Mouse (Mus musculus) CH12.LX (cell line): ENCODE measurements at regions not wholly inside any gene's neighbourhood (a gene's known extent, or its start where the extent isn't known, plus 50 kb on each side); places are given as distances from the start of the nearest gene placed in this dataset.

ENCODE experiments used
- DNase-seq: peaks from one replicate; pipeline ENCODE4 v3.0.0-alpha.2; 2013; ENCODE audit errors: extremely low read depth
- H3K27ac ChIP-seq: 2 replicates; pipeline ENCODE4 v1.5.1; 2012; ENCODE audit warnings: low read depth, mild to moderate bottlenecking, control low read depth, moderate library complexity; ENCODE audit not compliant: insufficient read depth
- H3K27me3 ChIP-seq: replicated peaks from 2 replicates; pipeline ENCODE3; 2012; ENCODE audit warnings: inconsistent platforms
- H3K36me3 ChIP-seq, 2 experiments: replicated peaks in 1 of 2; 2 replicates each; pipeline versions ENCODE3 to v1.6.1; 2012; ENCODE audit warnings: inconsistent platforms in 1 of 2, low read length in 1 of 2, mild to moderate bottlenecking in 1 of 2, mixed read lengths in 1 of 2, moderate library complexity in 1 of 2; ENCODE audit not compliant: control insufficient read depth in 1 of 2, insufficient read depth in 1 of 2
- H3K4me1 ChIP-seq, 2 experiments: 2 replicates each; pipeline ENCODE4 v1.6.1; 2012; ENCODE audit warnings: inconsistent platforms in 1 of 2, moderate library complexity in 1 of 2; ENCODE audit not compliant: insufficient read depth in 2 of 2, control insufficient read depth in 1 of 2
- H3K4me2 ChIP-seq: 2 replicates; pipeline ENCODE4 v1.6.1; 2012; ENCODE audit warnings: low read depth, mild to moderate bottlenecking, control low read depth; ENCODE audit not compliant: poor library complexity, insufficient read depth, severe bottlenecking
- H3K4me3 ChIP-seq, 3 experiments: fragments of 150-350 bp in 1 of 3; sonication (generic) in 1 of 3; replicated peaks in 1 of 3; 2 replicates each; pipeline versions ENCODE3 to v1.5.1; 2011 to 2012; ENCODE audit warnings: low read depth in 2 of 3, low read length in 2 of 3, mild to moderate bottlenecking in 2 of 3, moderate library complexity in 2 of 3, control low read depth in 1 of 3, improper control_type of control experiment in 1 of 3, inconsistent platforms in 1 of 3, mixed read lengths in 1 of 3; ENCODE audit not compliant: poor library complexity in 1 of 3
- H3K79me2 ChIP-seq: replicated peaks from 2 replicates; pipeline ENCODE4 v1.6.1; 2012; ENCODE audit warnings: mild to moderate bottlenecking, moderate library complexity; ENCODE audit not compliant: control insufficient read depth, poor library complexity, insufficient read depth, severe bottlenecking; ENCODE audit errors: extremely low read depth
- H3K9ac ChIP-seq: 2 replicates; pipeline ENCODE4 v1.6.1; 2012; ENCODE audit warnings: low read depth, mild to moderate bottlenecking, control low read depth, moderate library complexity; ENCODE audit not compliant: insufficient read depth
- H3K9me3 ChIP-seq: replicated peaks from 2 replicates; pipeline ENCODE3; 2012; ENCODE audit warnings: low read length, inconsistent platforms, mixed read lengths
- CHD1 ChIP-seq: IDR thresholded peaks from 2 replicates; pipeline ENCODE4 v1.6.1; 2012; ENCODE audit warnings: low read depth, low read length, improper control_type of control experiment, inconsistent platforms
- CHD2 ChIP-seq: IDR thresholded peaks from 2 replicates; pipeline ENCODE4 v1.6.1; 2011; ENCODE audit warnings: low read length, improper control_type of control experiment
- CTCF ChIP-seq, 2 experiments: IDR thresholded peaks in 1 of 2; conservative IDR thresholded peaks in 1 of 2; 2 replicates each; pipeline ENCODE4 v1.5.1; 2011 to 2012; ENCODE audit warnings: low read depth in 2 of 2, low read length in 2 of 2, improper control_type of control experiment in 1 of 2, inconsistent platforms in 1 of 2, mild to moderate bottlenecking in 1 of 2, moderate library complexity in 1 of 2
- ELF1 ChIP-seq: IDR thresholded peaks from 2 replicates; pipeline ENCODE4 v1.6.1; 2014; ENCODE audit warnings: low read depth, mild to moderate bottlenecking, inconsistent platforms, low read length, improper control_type of control experiment
- EP300 ChIP-seq: IDR thresholded peaks from 2 replicates; pipeline ENCODE4 v1.6.1; 2011; ENCODE audit warnings: low read length, improper control_type of control experiment
- GABPA ChIP-seq: IDR thresholded peaks from 2 replicates; pipeline ENCODE4 v1.6.1; 2012; ENCODE audit warnings: low read depth, low read length, improper control_type of control experiment, inconsistent platforms; ENCODE audit not compliant: insufficient replicate concordance
- MAFK ChIP-seq: IDR thresholded peaks from 2 replicates; pipeline ENCODE4 v1.6.1; 2011; ENCODE audit warnings: low read length, improper control_type of control experiment; ENCODE audit not compliant: insufficient replicate concordance
- MAX ChIP-seq: IDR thresholded peaks from 2 replicates; pipeline ENCODE4 v1.6.1; 2011; ENCODE audit warnings: low read length, improper control_type of control experiment
- MEF2A ChIP-seq: IDR thresholded peaks from 2 replicates; pipeline ENCODE4 v1.6.1; 2014; ENCODE audit warnings: low read depth, mild to moderate bottlenecking, inconsistent platforms, low read length, improper control_type of control experiment, borderline replicate concordance
- MXI1 ChIP-seq: IDR thresholded peaks from 2 replicates; pipeline ENCODE4 v1.6.1; 2011; ENCODE audit warnings: mild to moderate bottlenecking, low read depth, low read length, improper control_type of control experiment
- MYC ChIP-seq: IDR thresholded peaks from 2 replicates; pipeline ENCODE4 v1.6.1; 2011; ENCODE audit warnings: low read depth, mild to moderate bottlenecking, improper control_type of control experiment, low read length
- NELFE ChIP-seq: IDR thresholded peaks from 2 replicates; pipeline ENCODE4 v1.6.1; 2011; ENCODE audit warnings: low read depth, low read length, improper control_type of control experiment
- NRF1 ChIP-seq: IDR thresholded peaks from 2 replicates; pipeline ENCODE4 v1.6.1; 2014; ENCODE audit warnings: low read depth, mild to moderate bottlenecking, inconsistent platforms, low read length, improper control_type of control experiment, moderate library complexity
- PAX5 ChIP-seq: IDR thresholded peaks from 2 replicates; pipeline ENCODE4 v1.6.1; 2012; ENCODE audit warnings: low read length, inconsistent platforms, mixed read lengths
- POLR2A ChIP-seq: IDR thresholded peaks from 2 replicates; pipeline ENCODE4 v1.6.1; 2011; ENCODE audit warnings: low read depth, mild to moderate bottlenecking, improper control_type of control experiment, low read length
- POLR2AphosphoS2 ChIP-seq: IDR thresholded peaks from 2 replicates; pipeline ENCODE4 v1.6.1; 2011; ENCODE audit warnings: low read depth, low read length, improper control_type of control experiment
- RAD21 ChIP-seq: IDR thresholded peaks from 2 replicates; pipeline ENCODE4 v1.6.1; 2011; ENCODE audit warnings: low read depth, mild to moderate bottlenecking, low read length, improper control_type of control experiment, moderate library complexity
- SMC3 ChIP-seq: IDR thresholded peaks from 2 replicates; pipeline ENCODE4 v1.6.1; 2011; ENCODE audit warnings: low read depth, low read length, improper control_type of control experiment
- TBP ChIP-seq: conservative IDR thresholded peaks from 2 replicates; pipeline ENCODE4 v1.6.1; 2011; ENCODE audit warnings: low read depth, low read length, improper control_type of control experiment
- TCF12 ChIP-seq: IDR thresholded peaks from 2 replicates; pipeline ENCODE4 v1.6.1; 2014; ENCODE audit warnings: low read depth, mild to moderate bottlenecking, inconsistent platforms, low read length, improper control_type of control experiment
- USF1 ChIP-seq: IDR thresholded peaks from 2 replicates; pipeline ENCODE4 v1.6.1; 2014; ENCODE audit warnings: low read depth, mild to moderate bottlenecking, inconsistent platforms, low read length, improper control_type of control experiment
- ZC3H11A ChIP-seq: IDR thresholded peaks from 2 replicates; pipeline ENCODE4 v1.6.1; 2012; ENCODE audit warnings: low read depth, mild to moderate bottlenecking, inconsistent platforms, low read length, improper control_type of control experiment
- ZMIZ1 ChIP-seq: IDR thresholded peaks from 2 replicates; pipeline ENCODE4 v1.6.1; 2012; ENCODE audit warnings: low read depth, mild to moderate bottlenecking, inconsistent platforms, low read length, improper control_type of control experiment
- dilution Hi-C: fragments of 300-500 bp; cut with MboI; formaldehyde crosslinking; loops from 2 replicates; pipeline ENCODE4 v1.14.3; 2020; ENCODE audit warnings: low sequenced_read_pairs; ENCODE audit not compliant: extremely low pct_unique_long_range_greater_than_20kb, extremely low pct_ligation_motif_present
- in situ Hi-C: fragments of 300-500 bp; cut with MboI; formaldehyde crosslinking; loops from 3 replicates; pipeline ENCODE4 v1.14.3; 2019; ENCODE audit warnings: low sequenced_read_pairs, low pct_ligation_motif_present, low pct_unique_long_range_greater_than_20kb, mixed read lengths

GRCm38 (mm10) chr3:48869527-48869926, 887.6 kb downstream of the Pcdh18 start:
- Histone ChIP-seq H3K9me3 (no peaks in the 10 kb centered on the region), H3K4me3 (no peak overlapping the region), H3K27ac (no peak overlapping the region), H3K79me2 (no peaks in the 10 kb centered on the region), H3K9ac (no peak overlapping the region), H3K4me1 (no peaks in the 10 kb centered on the region), H3K4me2 (no peak overlapping the region), H3K27me3 (no peaks in the 10 kb centered on the region), H3K36me3 (no peaks in the 10 kb centered on the region)
- DNase-seq = no peak
- in situ Hi-C loops = no loop called here
- no peak for TF ChIP-seq ZC3H11A
- no peak for TF ChIP-seq CTCF (conservative IDR thresholded peaks at IDR 0.05 in 1 of 2, IDR thresholded peaks at IDR 0.05 in 1 of 2; ENCODE audit: low read depth in 2 of 2, low read length in 2 of 2)
- no peak for TF ChIP-seq TCF12
- TF ChIP-seq MXI1 = no peak
- TF ChIP-seq TBP = no peak
- TF ChIP-seq ZMIZ1 = no peak
- TF ChIP-seq EP300 = no peak
- no peak for TF ChIP-seq MEF2A
- no peak for TF ChIP-seq MYC
- TF ChIP-seq PAX5 = no peak
- no peak for TF ChIP-seq SMC3
- TF ChIP-seq NELFE = no peak
- TF ChIP-seq ELF1 = no peak
- no peak for TF ChIP-seq MAFK
- TF ChIP-seq USF1 = no peak
- dilution Hi-C loops = no loop called here

DNA sequence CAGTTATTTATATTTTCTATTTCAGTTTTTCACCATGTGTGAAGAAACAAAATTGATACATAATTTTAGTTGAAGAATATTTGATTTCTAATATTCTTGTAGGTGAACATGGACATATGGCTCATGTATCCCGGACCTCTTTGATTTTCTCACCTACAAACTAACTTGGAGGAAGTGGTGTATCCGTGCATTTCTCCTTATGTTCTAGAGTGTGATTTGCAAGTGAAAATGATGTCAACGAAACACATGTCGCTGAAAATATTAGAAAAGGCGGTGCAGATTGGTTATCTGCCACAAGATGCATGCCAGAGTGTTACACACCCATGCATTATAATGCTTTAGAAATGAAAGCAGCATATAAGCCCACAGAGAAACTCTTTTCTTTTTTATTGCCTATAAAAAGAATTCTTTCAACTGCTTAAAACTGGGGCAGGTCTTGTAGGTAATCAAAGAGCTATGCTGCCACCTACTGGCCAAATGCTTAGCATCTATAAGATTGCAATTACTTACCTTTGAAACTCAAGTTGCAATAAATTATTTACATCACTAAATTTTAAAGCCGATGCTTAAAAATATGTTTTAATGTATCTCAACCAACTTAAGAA, 911.0 kb downstream of the Pcdh18 start:
- Histone ChIP-seq H3K9ac (no peak overlapping the region), H3K36me3 (no peaks in the 10 kb centered on the region), H3K27me3 (no peaks in the 10 kb centered on the region), H3K79me2 (no peaks in the 10 kb centered on the region), H3K4me1 (no peaks in the 10 kb centered on the region), H3K4me2 (no peak overlapping the region), H3K9me3 (peaks cover 21% of the 10 kb centered on the region), H3K4me3 (no peak overlapping the region), H3K27ac (no peak overlapping the region)
- peak; percentile 12 for DNase-seq
- TF ChIP-seq RAD21 (peak; percentile 47), CHD2 (no peak), USF1 (no peak), NRF1 (no peak), CTCF (conservative IDR thresholded peaks at IDR 0.05 in 1 of 2, IDR thresholded peaks at IDR 0.05 in 1 of 2; ENCODE audit: low read depth in 2 of 2, low read length in 2 of 2) (peak in 1 of 2 experiments; percentile 41; a peak in 2 of 4 replicates), MAFK (no peak), CHD1 (no peak), POLR2AphosphoS2 (no peak), MAX (no peak), POLR2A (no peak), GABPA (no peak)
- dilution Hi-C loops = no loop called here
- in situ Hi-C loops = no loop called here
